Mouse (Mus musculus): ENCODE measurements around the gene Ccl7. TPM values are rescaled to one million over a fixed set of nuclear protein-coding genes. Genes with fewer than 3 reads are reported as not detected.

Ccl7 gene
- not detected in 3 replicates for total RNA-seq (2017)

GRCm38 (mm10) chr11:82045471-82045870, at the start of gene Ccl7:
Gene Ccl7, plus strand, starts transcription at chr11:82045712.
- no peak for ATAC-seq (replicated peaks; ENCODE audit: insufficient number of reproducible peaks, low FRiP score, low TSS enrichment, poor library complexity, severe bottlenecking)

GRCm38 (mm10) chr11:81996172-81996841, 49.2 kb upstream of the Ccl7 start:
- ATAC-seq (replicated peaks; ENCODE audit: insufficient number of reproducible peaks, low FRiP score, low TSS enrichment, poor library complexity, severe bottlenecking) = peak; percentile 92

- no peak for ATAC-seq (replicated peaks; ENCODE audit: insufficient number of reproducible peaks, low FRiP score, low TSS enrichment, poor library complexity, severe bottlenecking)
Observed at GRCm38 (mm10) chr11:81997085-81997484, 48.4 kb upstream of the Ccl7 start.

- no peak for ATAC-seq (replicated peaks; ENCODE audit: insufficient number of reproducible peaks, low FRiP score, low TSS enrichment, poor library complexity, severe bottlenecking)
Observed at GRCm38 (mm10) chr11:81998646-81999045, 46.9 kb upstream of the Ccl7 start.

- ATAC-seq (replicated peaks; ENCODE audit: insufficient number of reproducible peaks, low FRiP score, low TSS enrichment, poor library complexity, severe bottlenecking) = no peak
Observed at GRCm38 (mm10) chr11:81999469-81999868, 46.0 kb upstream of the Ccl7 start.

- no peak for ATAC-seq (replicated peaks; ENCODE audit: insufficient number of reproducible peaks, low FRiP score, low TSS enrichment, poor library complexity, severe bottlenecking)
Observed at GRCm38 (mm10) chr11:82000581-82000980, 44.9 kb upstream of the Ccl7 start.

- peak; percentile 93 for ATAC-seq (replicated peaks; ENCODE audit: insufficient number of reproducible peaks, low FRiP score, low TSS enrichment, poor library complexity, severe bottlenecking)
Observed at GRCm38 (mm10) chr11:82004810-82005209, 40.7 kb upstream of the Ccl7 start.

GRCm38 (mm10) chr11:82006796-82007423, 38.6 kb upstream of the Ccl7 start:
- no peak for ATAC-seq (replicated peaks; ENCODE audit: insufficient number of reproducible peaks, low FRiP score, low TSS enrichment, poor library complexity, severe bottlenecking)

GRCm38 (mm10) chr11:82010115-82010514, 35.4 kb upstream of the Ccl7 start:
- ATAC-seq (replicated peaks; ENCODE audit: insufficient number of reproducible peaks, low FRiP score, low TSS enrichment, poor library complexity, severe bottlenecking) = no peak

GRCm38 (mm10) chr11:82011411-82012193, 33.9 kb upstream of the Ccl7 start:
- ATAC-seq (replicated peaks; ENCODE audit: insufficient number of reproducible peaks, low FRiP score, low TSS enrichment, poor library complexity, severe bottlenecking) = no peak

- no peak for ATAC-seq (replicated peaks; ENCODE audit: insufficient number of reproducible peaks, low FRiP score, low TSS enrichment, poor library complexity, severe bottlenecking)
Observed at GRCm38 (mm10) chr11:82013756-82014155, 31.8 kb upstream of the Ccl7 start.

- ATAC-seq (replicated peaks; ENCODE audit: insufficient number of reproducible peaks, low FRiP score, low TSS enrichment, poor library complexity, severe bottlenecking) = peak; percentile 61; the same call in 1 of the 2 replicates
Observed at GRCm38 (mm10) chr11:82015066-82015465, 30.4 kb upstream of the Ccl7 start.

GRCm38 (mm10) chr11:82016181-82016780, 29.2 kb upstream of the Ccl7 start:
- ATAC-seq (replicated peaks; ENCODE audit: insufficient number of reproducible peaks, low FRiP score, low TSS enrichment, poor library complexity, severe bottlenecking) = peak; percentile 89

GRCm38 (mm10) chr11:82019389-82019788, 26.1 kb upstream of the Ccl7 start:
- ATAC-seq (replicated peaks; ENCODE audit: insufficient number of reproducible peaks, low FRiP score, low TSS enrichment, poor library complexity, severe bottlenecking) = no peak

- no peak for ATAC-seq (replicated peaks; ENCODE audit: insufficient number of reproducible peaks, low FRiP score, low TSS enrichment, poor library complexity, severe bottlenecking)
Observed at GRCm38 (mm10) chr11:82019793-82020192, 25.7 kb upstream of the Ccl7 start.

GRCm38 (mm10) chr11:82021406-82021805, 24.1 kb upstream of the Ccl7 start:
- ATAC-seq (replicated peaks; ENCODE audit: insufficient number of reproducible peaks, low FRiP score, low TSS enrichment, poor library complexity, severe bottlenecking) = no peak

GRCm38 (mm10) chr11:82022504-82023056, 22.9 kb upstream of the Ccl7 start:
- peak; percentile 54; the same call in 1 of the 2 replicates for ATAC-seq (replicated peaks; ENCODE audit: insufficient number of reproducible peaks, low FRiP score, low TSS enrichment, poor library complexity, severe bottlenecking)

GRCm38 (mm10) chr11:82023769-82024168, 21.7 kb upstream of the Ccl7 start:
- no peak for ATAC-seq (replicated peaks; ENCODE audit: insufficient number of reproducible peaks, low FRiP score, low TSS enrichment, poor library complexity, severe bottlenecking)

GRCm38 (mm10) chr11:82030171-82030570, 15.3 kb upstream of the Ccl7 start:
- ATAC-seq (replicated peaks; ENCODE audit: insufficient number of reproducible peaks, low FRiP score, low TSS enrichment, poor library complexity, severe bottlenecking) = no peak
